15 mouse cellular contexts compared by ENCODE assay signal in the genomic region with DNA sequence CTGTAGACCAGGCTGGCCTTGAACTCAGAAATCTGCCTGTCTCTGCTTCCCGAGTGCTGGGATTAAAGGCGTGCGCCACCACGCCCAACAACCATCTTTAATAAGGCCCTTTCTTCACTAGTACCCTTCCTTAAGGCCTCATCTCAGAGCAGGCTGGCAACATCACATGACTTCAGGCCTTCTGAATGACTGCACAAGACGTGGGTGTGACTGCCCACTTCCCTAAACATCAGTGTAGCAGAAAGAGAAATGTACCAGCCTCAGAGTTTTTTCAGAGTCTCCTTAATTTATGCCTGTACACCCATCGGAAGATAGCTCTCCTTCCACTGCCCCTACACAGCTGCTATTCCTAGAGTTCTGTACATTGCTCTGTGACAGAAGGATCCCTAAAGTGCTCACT. TPM values are rescaled to one million over a fixed set of nuclear protein-coding genes. Genes with fewer than 3 reads are reported as not detected.
DNase-seq lines count a peak whose midpoint lies in the region; ATAC-seq and TF ChIP-seq lines count a peak whose summit lies in the region.
"Had no signal": no experiment of that assay in that cellular context is flagged by ENCODE, and none has a peak within 500 bp of the region (broad histone marks: within the 10 kb centered on the region; RNA-seq: fewer than 3 reads in every experiment).

No protein-coding gene starts in this region.

- H3K4me3 ChIP-seq in macrophage (ENCODE audit: inconsistent target) = no peak overlapping the region
- no peak overlapping the region for H3K4me3 ChIP-seq in stomach, postnatal 0 days (ENCODE audit: low read depth, low read length)
- H3K4me3 ChIP-seq: embryonic facial prominence, embryonic 15.5 days; kidney, embryonic 15.5 days had no signal

- H3K79me2 ChIP-seq in macrophage (ENCODE audit: inconsistent target) = no peaks in the 10 kb centered on the region

- H3K9ac ChIP-seq in stomach, postnatal 0 days (ENCODE audit: low read length) = no peak overlapping the region
- H3K9ac ChIP-seq: embryonic facial prominence, embryonic 15.5 days; forebrain, postnatal 0 days; kidney, embryonic 15.5 days; lung, embryonic 14.5 days had no signal

- peaks cover 2% of the 10 kb centered on the region; the same call in 1 of the 2 replicates for H3K4me1 ChIP-seq in stomach, postnatal 0 days (replicated peaks; ENCODE audit: control insufficient read depth, insufficient read depth)

- H3K27ac ChIP-seq in macrophage = peak overlapping the region; percentile 59
- no peak overlapping the region for H3K27ac ChIP-seq in stomach, postnatal 0 days (replicated peaks)
- H3K27ac ChIP-seq: kidney, embryonic 15.5 days had no signal

- no peaks in the 10 kb centered on the region for H3K27me3 ChIP-seq in stomach, postnatal 0 days (ENCODE audit: control insufficient read depth, insufficient read depth, low read length)
- H3K27me3 ChIP-seq: embryonic facial prominence, embryonic 15.5 days; kidney, embryonic 15.5 days; Patski had no signal

- peak; percentile 64; the same call in 1 of the 2 replicates for ATAC-seq in frontal cortex, adult (ENCODE audit: low TSS enrichment)
- no peak for ATAC-seq in megakaryocyte-erythroid progenitor cell, adult 5-6 weeks (replicated peaks; ENCODE audit: low FRiP score, low TSS enrichment, poor library complexity, severe bottlenecking)
- ATAC-seq in stomach, postnatal 0 days (ENCODE audit: low FRiP score, low TSS enrichment) = no peak
- ATAC-seq: forebrain, postnatal 0 days; Patski had no signal

- no peaks in the 10 kb centered on the region for H3K36me3 ChIP-seq in macrophage (ENCODE audit: inconsistent target)
- H3K36me3 ChIP-seq in stomach, postnatal 0 days (ENCODE audit: control insufficient read depth, insufficient read depth, low read length) = no peaks in the 10 kb centered on the region
- H3K36me3 ChIP-seq: embryonic facial prominence, embryonic 15.5 days; kidney, embryonic 15.5 days had no signal

- no peaks in the 10 kb centered on the region for H3K9me3 ChIP-seq in stomach, postnatal 0 days (ENCODE audit: control insufficient read depth, low read length)
- H3K9me3 ChIP-seq: embryonic facial prominence, embryonic 15.5 days; kidney, embryonic 15.5 days had no signal

- TF ChIP-seq EP300 in stomach, postnatal 0 days (optimal IDR thresholded peaks at IDR 0.05) = no peak

- TF ChIP-seq CTCF in stomach, postnatal 0 days (IDR thresholded peaks at IDR 0.05; ENCODE audit: low read depth) = no peak

- DNase-seq in frontal cortex, postnatal 25 days (ENCODE audit: low spot score in 2 of 2) = no peak
- peak; percentile 23 to 34 for DNase-seq in right cerebral cortex, adult 2 months (ENCODE audit: low spot score in 2 of 2)
- DNase-seq in right cerebral cortex, postnatal 10 days (ENCODE audit: low spot score in 2 of 2) = no peak
- DNase-seq in stomach, postnatal 0 days (ENCODE audit: low spot score) = no peak
- DNase-seq in layer of hippocampus, postnatal 14 days (ENCODE audit: low spot score in 2 of 2) = no peak
- DNase-seq: cerebellum, postnatal 14 days; forebrain, postnatal 0 days; heart, postnatal 4 days; lung, embryonic 14.5 days had no signal

- no peak overlapping the region for H3K4me2 ChIP-seq in stomach, postnatal 0 days (replicated peaks; ENCODE audit: low read depth)
- H3K4me2 ChIP-seq: embryonic facial prominence, embryonic 15.5 days; kidney, embryonic 15.5 days; lung, embryonic 14.5 days had no signal

- 41% methylated on average over 6 of the region's 6 CpGs for WGBS in macrophage (ENCODE audit: missing documents)
- WGBS in stomach, postnatal 0 days = 82% methylated on average over 6 of the region's 6 CpGs

RNA-seq across cellular contexts. Expression of gene Foxk1, which starts 25.2 kb away (rescaled TPM):
- total RNA-seq in macrophage (2018; cell fraction: chromatin; rRNA removed) = 10 to 100 TPM in 14 of 26 experiments, 1 to 10 TPM in 12; 3.4 to 17.4 (median 11.5) TPM
- 10 to 100 TPM in 25 of 26 experiments, 1 to 10 TPM in 1; 9.9 to 19.0 (median 14.0) TPM for total RNA-seq in macrophage (2018; cell fraction: cytosol; rRNA removed)
- total RNA-seq in macrophage (2018; cell fraction: nucleus; rRNA removed) = 10 to 100 TPM in 18 of 26 experiments, 1 to 10 TPM in 8; 7.9 to 18.3 (median 12.9) TPM
- polyA plus RNA-seq in macrophage (2018) = 8.6 to 10.0 TPM (median 9.3 TPM) in 3 replicates
- 12.3 and 17.0 TPM in 2 replicates for total RNA-seq in megakaryocyte-erythroid progenitor cell, adult 5-6 weeks (2014; fragmentation: Nextera tagmentation)
- total RNA-seq in megakaryocyte-erythroid progenitor cell, adult 5-6 weeks (2017) = 6.4 and 6.8 TPM in 2 replicates
- polyA plus RNA-seq in stomach, postnatal 0 days (2015; fragmentation: Nextera tagmentation; extraction: Ambion mirVana) = 3.5 and 3.8 TPM in 2 replicates
- 10 to 100 TPM; 37.9 to 39.7 TPM for total RNA-seq in layer of hippocampus, postnatal 14 days (2021)

Comparison
In these comparisons a context has a peak if more than half of its experiments do, and no peak if none do; other contexts are left out.
1. DNase-seq: peak in right cerebral cortex, adult 2 months (2 of 2); none in frontal cortex, postnatal 25 days (0 of 2), right cerebral cortex, postnatal 10 days (0 of 2), stomach, postnatal 0 days (single experiment) and layer of hippocampus, postnatal 14 days (0 of 2).